Mouse (Mus musculus) C3H10T1/2 (cell line): ENCODE measurements around the gene Clic1. TPM values are rescaled to one million over a fixed set of nuclear protein-coding genes. Genes with fewer than 3 reads are reported as not detected.

ENCODE experiments used
- polyA plus RNA-seq, 2 experiments: library from polyadenylated mRNA; unstranded; fragments of >200 nt; fragmentation: generic; extraction: Trizol; gene quantifications; one replicate each; pipeline ENCODE4 v1.2.1; 2012; ENCODE audit warnings: missing spikeins in 2 of 2

Clic1 gene
- polyA plus RNA-seq: 100 to 1,000 TPM; 603 to 758 TPM

DNA sequence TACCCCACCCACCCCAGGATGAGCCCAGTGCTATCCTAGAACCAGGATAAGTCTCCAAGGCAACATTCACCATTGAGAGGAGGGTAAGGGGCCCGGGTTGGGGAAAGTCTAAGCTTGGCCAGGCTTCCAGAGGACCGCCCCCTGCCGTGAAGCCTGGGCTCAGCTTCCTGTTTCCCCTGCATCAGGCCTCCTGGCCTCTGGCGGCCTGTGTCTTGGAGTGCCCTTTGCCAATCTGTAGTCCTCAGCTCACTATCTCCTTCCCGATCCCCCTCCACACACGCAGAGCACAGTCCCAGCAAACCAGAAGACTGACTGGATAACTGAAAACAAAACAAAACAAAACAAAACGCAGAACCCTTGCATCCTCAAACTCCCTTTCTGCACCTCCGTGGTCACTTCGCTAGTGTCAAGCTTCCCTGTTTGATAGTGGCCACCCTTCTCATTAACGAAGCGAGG lies at the start of gene Clic1:
Gene Clic1 (plus strand): TSS at position 406 of the 456 bp plus-strand sequence.

DNA sequence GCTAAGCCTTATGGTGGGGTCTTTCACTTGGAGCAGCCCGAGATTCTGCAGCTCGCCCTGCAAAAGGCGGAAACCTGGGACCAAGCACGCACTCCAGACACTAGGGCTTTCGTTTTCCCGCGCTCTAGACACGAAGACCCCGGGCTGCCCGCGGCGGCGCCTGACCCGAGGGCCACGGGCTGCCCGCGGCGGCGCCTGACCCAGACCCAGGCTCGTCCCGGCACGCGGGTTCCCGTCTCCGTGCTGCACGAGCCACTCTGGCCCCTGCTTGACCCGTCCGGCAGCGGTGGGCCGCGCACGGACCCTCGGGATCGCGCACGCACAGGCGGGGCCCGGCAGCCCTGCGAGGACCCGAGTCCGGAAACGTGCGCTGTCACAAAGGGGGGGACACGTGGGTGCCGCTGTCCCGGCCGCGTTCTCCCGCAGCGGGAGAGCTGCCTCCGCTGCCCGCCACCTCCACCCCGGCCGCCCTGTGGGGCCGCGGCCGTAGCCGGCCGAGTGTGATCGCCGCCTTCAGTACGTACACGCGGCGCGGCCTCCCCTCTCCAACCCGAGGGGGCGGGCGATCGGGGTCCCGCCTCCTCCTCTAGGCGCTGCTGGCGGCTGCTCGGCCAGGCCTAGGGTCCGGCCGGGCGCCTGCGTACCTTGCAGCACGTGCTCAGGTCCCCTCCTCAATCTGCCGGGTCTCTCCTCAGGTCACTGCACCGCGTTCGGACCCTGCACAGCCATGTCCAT lies 48.9 kb upstream of the Clic1 start, which contains the start of gene Vars:
Gene Vars (plus strand): TSS at position 271 of the 735 bp plus-strand sequence.

DNA sequence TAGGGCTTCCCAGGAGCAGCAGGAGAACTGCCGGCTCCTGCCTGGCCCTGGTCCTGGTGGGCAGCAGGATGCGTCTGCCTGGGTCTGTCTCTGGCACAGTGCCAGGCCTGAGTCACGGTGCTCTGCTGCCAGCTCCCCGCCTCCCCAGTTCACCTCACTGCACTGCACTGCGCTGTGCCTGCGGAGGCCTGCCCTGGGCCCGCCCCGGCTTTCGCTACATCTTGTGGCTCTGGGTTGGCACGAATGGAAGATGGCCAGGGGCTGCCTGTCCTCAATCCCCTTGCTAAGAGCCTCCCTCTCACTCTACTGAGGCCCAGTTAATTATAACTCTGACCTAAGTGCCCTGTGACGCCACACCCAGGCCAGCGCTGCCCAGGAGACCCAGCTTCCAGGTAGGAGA lies 33.4 kb upstream of the Clic1 start, which contains the start of gene Vwa7:
Gene Vwa7 (plus strand): TSS at position 204 of the 400 bp plus-strand sequence.

DNA sequence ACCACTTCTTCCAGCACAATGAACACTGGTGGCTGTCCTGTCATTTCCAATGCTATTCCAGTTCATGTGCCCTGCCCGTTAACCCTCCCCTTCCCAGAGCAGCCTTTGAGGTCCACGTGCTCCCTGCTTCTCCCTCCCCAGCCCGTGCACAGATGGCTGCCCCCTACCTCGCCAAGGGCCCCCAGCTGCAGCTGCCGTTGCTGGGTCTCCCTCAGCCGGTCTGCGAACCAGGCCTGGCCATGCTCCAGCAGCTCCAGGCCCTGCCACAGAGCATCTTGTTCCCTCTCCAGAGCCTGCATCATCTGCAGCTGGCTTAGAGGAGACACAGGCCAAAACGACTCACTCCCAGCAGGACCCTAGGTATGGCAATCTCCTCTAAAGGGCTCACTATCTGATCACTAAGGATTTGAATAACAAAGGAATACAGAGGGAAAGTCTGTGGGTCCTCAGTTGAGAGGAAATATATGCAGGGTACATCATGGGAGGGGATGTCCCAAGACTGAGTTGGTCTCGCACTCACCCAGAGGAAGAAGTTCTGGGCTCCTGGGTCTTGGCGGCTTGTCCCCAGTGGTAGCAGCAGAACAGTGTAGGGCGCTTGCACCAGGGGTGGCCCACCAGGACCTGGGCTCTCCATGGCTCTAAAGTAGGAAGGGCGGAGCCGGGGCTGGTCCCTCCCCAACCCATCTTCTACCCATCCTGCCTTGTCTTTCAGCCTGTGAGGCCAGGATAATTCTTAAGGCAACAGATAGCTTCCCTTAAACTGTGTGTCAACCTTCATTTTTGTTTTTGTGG lies 22.3 kb upstream of the Clic1 start, which contains the start of gene Sapcd1:
Gene Sapcd1 (minus strand): TSS at position 740 of the 792 bp plus-strand sequence.

DNA sequence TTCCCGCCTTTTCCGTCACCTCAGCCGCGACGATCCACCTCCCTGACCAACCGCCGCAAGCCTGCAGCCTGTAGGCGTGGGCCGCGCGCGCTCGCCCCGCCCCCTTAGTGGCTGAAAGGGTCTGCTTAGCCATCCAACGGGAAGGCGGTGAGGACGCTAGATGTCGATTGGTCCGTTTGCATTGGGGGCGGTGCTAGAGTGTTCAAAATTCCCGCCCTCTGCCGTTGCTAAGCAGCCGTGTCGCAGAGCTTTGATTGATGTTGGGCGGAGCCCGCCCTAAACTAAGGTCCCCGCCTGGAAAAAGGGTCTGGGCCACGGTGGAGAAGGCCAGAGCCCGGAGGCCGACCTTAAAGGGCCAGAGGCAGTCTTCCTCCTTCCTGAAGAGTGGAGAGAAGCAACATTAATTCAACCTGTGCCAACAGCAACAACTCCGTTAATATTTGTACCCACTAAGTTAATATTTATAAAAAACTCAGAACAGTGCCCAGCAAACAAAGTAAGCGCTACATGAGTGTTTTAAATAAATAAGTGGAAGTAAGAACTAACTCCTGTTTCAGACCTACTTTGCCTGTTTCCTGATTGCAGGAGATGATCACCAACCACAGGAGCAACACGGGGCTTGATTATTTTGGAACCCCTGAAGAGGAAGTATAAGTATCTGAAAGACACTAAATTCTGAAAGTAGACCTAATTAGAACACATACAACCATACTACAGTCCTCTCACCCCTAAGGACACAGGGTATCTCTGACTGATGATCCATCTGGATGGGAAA lies 2.9 kb upstream of the Clic1 start, which contains the start of gene Msh5:
Gene Msh5 (minus strand): TSS at position 65 of the 775 bp plus-strand sequence.

DNA sequence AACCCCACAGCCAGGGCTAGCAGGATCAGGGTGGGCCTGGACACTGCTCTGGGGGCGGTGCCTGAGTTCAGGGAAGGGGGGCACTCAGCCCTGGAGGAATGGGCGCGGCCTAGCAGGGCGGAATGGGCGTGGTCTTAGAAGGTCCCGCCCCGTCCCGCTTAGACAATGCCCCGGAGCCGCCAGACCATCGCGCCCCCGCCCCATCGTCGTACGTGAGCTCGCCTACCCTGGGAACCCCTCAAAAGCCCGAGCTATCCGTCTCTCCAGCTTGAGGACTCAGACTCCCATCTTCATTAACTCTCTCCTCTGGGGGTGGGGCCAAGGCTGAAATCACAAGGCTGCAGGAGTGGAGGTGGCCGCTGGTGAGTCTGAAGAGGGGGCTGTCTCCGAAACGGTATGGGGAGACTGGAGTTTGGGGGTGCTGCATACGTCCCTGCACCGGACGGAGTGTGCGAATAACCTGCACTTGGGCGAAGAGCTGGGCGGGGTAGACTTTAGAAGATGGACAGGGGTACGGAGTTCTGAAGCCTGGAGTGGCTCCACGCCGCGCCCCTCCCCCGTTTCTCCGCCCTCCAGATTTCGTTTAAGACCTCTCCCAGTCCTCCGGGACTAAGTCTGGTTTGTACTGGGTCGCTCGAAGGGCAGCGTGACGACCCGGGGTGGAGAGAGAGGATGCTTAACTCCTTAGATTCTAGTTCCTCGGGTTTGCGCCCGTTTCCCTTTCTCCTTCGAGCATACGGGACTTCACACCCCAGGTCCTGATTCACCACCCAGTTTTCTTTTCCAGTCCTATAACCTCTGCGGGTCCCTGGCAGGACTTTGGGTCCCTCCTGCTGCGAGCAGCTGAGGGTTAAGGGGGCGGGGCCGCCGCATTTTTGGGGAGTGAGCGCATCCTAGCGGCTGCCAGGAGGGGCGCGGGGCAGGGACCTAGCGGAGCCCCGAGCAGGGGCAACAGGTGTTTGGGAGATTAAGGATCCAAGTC lies 9.4 kb downstream of the Clic1 start, which contains the start of gene Ddah2:
Gene Ddah2 (plus strand): TSS at position 125 of the 982 bp plus-strand sequence.

DNA sequence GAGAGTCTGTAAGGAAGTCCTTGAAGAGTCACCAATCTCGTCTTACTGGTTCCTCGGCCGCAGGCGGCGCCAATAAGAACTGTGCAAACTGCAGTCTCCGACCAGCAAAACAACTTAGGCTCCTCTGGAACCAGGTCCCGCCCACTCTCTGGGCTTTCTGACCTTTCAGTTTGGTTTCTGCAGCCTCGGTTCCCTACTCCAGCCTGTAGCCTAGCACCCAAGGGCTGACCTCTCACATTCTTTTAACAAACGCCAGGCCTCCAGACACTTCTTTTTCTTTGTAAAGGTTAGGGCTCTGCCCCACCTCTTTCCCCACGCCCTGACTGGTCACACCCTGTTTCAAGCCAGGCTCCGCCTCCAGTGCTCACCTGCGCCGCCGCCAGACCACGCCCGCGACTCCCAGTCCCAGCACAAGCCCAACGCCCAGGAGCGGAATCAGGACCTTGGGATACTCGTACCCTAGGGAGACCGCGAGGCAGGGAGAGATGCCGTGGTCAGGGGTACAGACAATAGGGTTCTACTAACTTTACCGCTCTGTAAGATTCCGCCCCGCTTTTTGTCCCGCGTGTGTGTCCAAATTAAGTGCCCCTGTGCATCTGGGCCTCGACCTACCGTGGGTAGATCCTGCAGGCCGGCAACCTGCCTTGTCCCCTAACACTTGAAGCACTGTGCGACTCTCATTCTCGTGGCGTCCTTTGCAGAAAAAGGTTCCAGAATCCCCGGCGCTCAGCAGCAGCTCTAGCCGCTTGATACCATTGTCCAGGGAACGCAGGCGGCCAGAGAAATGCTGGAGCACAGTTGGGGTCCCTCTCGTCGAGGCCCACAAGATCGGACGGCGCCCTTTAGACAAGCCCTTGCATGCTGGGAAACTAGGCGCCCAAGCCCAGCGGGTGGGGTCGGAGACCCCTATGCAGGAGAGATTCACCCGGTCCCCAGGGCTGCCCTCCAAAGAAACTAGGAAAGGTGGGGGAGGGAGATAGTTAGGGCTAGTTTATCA lies 15.5 kb downstream of the Clic1 start, which contains the start of gene Ly6g6c:
Gene Ly6g6c (plus strand): TSS at position 438 of the 997 bp plus-strand sequence.

DNA sequence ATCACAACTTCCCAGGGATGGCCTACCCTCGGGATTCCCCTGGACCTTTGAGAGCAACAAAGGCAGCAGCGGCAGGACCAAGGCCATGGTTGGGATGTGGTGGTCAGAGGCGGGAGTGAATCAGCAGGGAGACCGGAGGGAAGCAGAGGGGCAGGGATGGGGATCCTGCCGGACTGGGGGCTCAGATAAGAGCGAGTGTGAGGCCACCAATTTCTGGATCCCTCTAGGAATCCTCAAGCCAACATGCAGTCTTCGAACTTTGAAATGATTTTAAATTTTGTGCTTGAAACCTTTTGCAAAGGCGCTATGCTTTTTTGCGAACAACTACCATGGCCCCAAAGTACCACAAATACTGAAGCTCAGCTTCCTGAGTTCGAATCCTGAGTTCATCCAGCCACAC lies 16.3 kb downstream of the Clic1 start, which contains the start of gene Mpig6b:
Gene Mpig6b (minus strand): TSS at position 101 of the 400 bp plus-strand sequence.

DNA sequence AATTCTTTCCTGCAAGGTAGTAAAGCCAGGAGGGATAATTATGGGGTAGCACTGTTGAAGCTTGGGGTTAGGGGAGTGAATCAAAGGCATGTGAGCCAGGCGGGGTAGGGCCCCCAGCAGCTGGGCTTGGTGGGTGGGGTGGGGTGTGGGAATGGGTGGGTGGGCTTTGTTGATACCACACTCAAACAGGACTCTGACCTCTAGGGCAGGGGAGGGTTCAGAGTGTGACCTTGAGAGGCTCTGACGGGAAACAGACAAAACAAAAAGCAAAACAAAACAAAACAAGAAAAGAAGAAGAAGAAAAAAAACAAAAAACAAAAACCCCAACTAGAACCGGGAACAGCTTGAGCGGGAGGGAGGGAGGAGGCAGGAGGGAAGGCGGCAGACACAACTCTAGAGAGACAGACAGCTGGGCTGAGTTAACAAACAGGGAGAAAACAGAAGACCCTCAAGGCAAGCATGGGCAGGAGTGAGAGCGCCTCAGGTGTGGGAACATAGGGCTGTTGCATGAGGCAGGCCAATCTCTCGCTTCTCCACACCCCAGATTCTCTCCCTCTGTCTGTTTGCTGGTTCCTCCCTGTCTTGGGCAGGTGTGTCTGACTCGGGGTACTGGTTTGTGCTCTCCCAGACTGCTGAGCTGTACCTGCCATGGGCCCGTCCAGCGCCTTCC lies 26.9 kb downstream of the Clic1 start, which contains the start of gene Ly6g6e:
Gene Ly6g6e (plus strand): TSS at position 396 of the 670 bp plus-strand sequence.

DNA sequence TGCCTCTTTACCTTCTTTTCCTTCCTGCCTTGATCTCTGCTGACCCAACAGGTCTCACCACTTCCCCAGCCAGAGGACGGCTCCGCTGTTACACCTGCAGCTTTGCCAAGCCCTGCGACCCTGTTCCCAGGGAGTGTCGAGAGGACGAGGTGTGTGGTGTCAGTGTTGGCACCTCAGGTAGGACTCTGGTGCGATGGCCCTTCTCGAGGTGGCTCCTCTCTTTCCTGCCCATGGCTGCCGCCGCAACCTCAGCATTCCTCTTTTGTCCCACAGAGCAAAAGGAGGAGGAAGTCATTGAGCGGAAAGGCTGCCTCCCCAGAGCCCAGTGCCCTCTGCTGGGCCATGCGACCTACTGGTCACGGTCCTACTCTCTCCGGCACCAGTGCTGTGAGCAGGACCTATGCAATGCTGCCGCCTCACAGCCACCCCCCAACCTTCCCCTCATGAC lies 28.0 kb downstream of the Clic1 start, which contains the start of gene Ly6g6d:
Gene Ly6g6d (minus strand): TSS at position 280 of the 448 bp plus-strand sequence.

DNA sequence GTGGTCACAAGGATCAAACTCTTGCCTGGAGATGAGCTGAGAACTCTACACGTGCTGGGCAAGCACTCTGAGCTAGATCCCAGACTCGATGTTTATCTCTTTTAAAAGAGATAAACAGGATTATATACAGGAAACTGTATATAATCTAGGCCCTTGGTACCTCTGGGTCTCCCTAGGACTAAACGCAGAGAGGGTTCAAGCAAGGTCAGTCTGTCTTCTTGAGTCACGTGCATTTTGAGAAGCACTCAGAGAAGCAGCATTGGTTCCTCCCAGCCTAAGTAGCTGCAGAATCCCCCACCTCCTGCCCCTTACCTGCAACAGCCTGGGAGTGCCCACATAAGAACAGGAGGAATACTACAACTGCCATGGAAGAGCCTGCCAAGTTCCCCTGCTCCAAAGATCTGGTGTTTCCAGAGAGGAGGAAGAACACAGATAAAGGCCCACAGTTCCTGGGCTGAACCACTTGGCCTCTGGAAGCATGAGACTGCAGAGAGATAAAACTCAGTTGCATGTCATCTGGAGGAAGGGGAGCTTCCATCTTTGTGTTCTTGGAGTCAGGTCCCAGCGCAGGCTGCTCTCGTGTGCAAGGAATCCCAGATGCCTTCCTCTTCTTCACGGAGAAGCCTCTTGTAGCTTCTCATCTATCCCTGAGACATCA lies 35.6 kb downstream of the Clic1 start, which contains the start of gene Ly6g6f:
Gene Ly6g6f (minus strand): TSS at position 403 of the 658 bp plus-strand sequence.

DNA sequence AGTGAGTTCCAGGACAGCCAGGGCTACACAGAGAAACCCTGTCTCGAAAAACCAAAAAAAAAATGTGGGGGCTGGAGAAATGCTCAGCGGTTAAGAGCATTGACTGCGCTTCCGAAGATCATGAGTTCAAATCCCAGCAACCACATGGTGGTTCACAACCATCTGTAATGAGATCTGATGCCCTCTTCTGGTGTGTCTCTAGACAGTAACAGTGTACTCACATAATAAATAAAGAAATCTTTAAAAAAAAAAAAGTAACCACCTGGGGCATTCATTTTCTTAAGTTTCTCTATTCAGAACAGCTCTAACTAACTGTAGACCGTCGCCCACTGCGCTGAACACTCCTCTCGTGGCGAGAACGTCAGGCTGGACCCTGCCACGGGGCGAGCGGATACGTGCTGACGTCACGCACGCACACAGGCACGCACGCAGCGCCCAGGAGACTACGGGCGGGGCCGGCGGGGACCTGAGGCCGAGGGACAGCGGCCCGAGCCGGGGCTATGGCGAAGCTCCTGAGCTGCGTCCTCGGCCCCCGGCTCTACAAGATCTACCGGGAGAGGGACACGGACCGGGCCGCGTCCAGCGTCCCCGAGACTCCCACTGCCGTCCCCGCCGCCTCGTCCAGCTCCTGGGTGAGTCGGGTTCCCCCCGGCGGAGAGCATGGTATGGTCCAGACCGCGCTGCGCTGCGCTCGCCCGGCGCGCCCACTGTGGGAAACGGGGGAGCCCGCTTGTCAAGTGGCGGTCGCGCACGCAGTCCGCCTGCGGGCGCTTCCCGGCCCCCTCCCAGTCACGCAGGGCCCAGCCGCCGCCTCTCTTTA lies 39.3 kb downstream of the Clic1 start, which contains the start of gene Abhd16a:
Gene Abhd16a (plus strand): TSS at position 439 of the 820 bp plus-strand sequence.

DNA sequence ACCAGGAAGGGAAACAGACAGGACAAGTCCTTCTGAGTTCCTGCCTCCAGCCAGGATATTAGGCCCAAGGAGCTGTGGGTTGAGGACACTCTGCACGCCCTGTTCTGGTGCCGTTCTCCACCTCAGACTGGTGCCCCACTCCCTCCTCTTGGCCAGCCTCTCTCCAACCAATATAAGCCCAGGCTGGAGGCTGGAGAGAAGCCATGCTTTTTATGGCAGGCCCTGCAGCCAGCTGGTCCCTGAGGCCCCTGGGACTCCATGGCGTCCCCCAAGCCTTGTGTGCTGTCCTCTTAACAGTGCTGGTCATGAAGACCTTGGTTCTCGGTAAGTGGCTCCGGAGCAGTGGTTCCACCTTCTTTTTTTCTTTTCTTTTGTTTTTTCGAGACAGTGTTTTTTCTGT lies 58.3 kb downstream of the Clic1 start, which contains the start of gene Ly6g5c:
Gene Ly6g5c (plus strand): TSS at position 183 of the 400 bp plus-strand sequence.

